Mouse (Mus musculus) erythroblast, embryonic 14.5 days (primary cell): ENCODE data around the gene Rxrb.

Experiments used
- GATA1 ChIP-seq: IDR thresholded peaks from 2 replicates; pipeline ENCODE4 v1.6.1; 2012; ENCODE audit warnings: low read length, inconsistent platforms, mixed read lengths
- TAL1 ChIP-seq: IDR thresholded peaks from 3 replicates; pipeline ENCODE4 v1.6.1; 2012; ENCODE audit warnings: low read length, inconsistent platforms, mixed read lengths

DNA sequence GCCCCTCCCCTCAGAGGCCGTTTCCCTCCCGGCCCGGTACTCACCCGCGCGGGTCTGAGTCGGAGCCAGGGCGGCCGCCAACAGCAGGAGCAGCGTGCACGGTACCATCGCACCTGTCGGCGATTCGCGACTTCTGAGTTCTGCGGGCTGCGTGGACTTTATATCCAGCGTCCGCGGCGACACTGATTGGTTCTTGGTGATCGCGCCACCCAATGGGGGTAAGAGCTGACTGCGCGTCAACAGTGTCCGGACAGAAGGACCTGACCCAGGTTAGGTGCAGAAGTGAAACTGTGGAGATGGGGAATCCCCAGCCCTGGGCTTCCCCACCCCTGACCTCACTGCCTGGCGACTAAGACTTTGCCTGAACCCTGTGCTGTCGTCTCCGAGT lies 31.5 kb upstream of the Rxrb start, which contains the start of gene H2-K1:
- no peak for TF ChIP-seq TAL1
- no peak for TF ChIP-seq GATA1
